Mouse (Mus musculus) lung, embryonic 16.5 days (tissue): ENCODE measurements around the gene Phf12. TPM values are rescaled to one million over a fixed set of nuclear protein-coding genes. Genes with fewer than 3 reads are reported as not detected.

ENCODE experiments used
- ATAC-seq: fragments of 200-750 bp; cut with Nextera tagmentation; 2 replicates; pipeline ENCODE4 v1.8.0; 2017; ENCODE audit warnings: low read depth, mild to moderate bottlenecking, moderate library complexity
- H3K27ac ChIP-seq: fragments of 300-500 bp; sonication (generic); 2 replicates; pipeline ENCODE4 v1.5.1; 2014; ENCODE audit warnings: mild to moderate bottlenecking, control low read depth, low read length
- H3K27me3 ChIP-seq: fragments of 300-500 bp; sonication (generic); 2 replicates; pipeline ENCODE4 v1.6.1; 2014; ENCODE audit warnings: low read depth, low read length, mixed read lengths; ENCODE audit not compliant: control insufficient read depth, insufficient read depth
- H3K36me3 ChIP-seq: fragments of 300-500 bp; sonication (generic); 2 replicates; pipeline ENCODE4 v1.6.1; 2014; ENCODE audit warnings: low read length; ENCODE audit not compliant: control insufficient read depth, insufficient read depth
- H3K4me1 ChIP-seq: fragments of 300-500 bp; sonication (generic); replicated peaks from 2 replicates; pipeline ENCODE4 v1.6.1; 2014; ENCODE audit warnings: low read length, mixed read lengths; ENCODE audit not compliant: control insufficient read depth, insufficient read depth
- H3K4me2 ChIP-seq: fragments of 300-500 bp; sonication (generic); 2 replicates; pipeline ENCODE4 v1.6.1; 2014; ENCODE audit warnings: low read depth, low read length, control low read depth
- H3K4me3 ChIP-seq: fragments of 300-500 bp; sonication (generic); 2 replicates; pipeline ENCODE4 v1.5.1; 2014; ENCODE audit warnings: mild to moderate bottlenecking, low read length, control low read depth
- H3K9ac ChIP-seq: fragments of 300-500 bp; sonication (generic); 2 replicates; pipeline ENCODE4 v1.6.1; 2014; ENCODE audit warnings: low read length, control low read depth
- H3K9me3 ChIP-seq: fragments of 300-500 bp; sonication (generic); 2 replicates; pipeline ENCODE4 v1.6.1; 2016; ENCODE audit warnings: low read length; ENCODE audit not compliant: control insufficient read depth
- WGBS: fragments of 180-500 bp; shearing (Covaris S2); extraction: QIAGEN DNeasy Blood & Tissue Kit; methylation state at CpG from one replicate; pipeline ENCODE4 v1.1.7; 2014; 5-methylcytosine and 5-hydroxymethylcytosine counted together
- polyA plus RNA-seq: library from polyadenylated mRNA; unstranded; fragments of >200 nt; fragmentation: Nextera tagmentation; extraction: Ambion mirVana; gene quantifications from 2 replicates; pipeline ENCODE4 v1.2.1, GENCODE M21; 2015

Gene Phf12
- polyA plus RNA-seq, 1 experiment from 2014 or later = 13.8 TPM

DNA sequence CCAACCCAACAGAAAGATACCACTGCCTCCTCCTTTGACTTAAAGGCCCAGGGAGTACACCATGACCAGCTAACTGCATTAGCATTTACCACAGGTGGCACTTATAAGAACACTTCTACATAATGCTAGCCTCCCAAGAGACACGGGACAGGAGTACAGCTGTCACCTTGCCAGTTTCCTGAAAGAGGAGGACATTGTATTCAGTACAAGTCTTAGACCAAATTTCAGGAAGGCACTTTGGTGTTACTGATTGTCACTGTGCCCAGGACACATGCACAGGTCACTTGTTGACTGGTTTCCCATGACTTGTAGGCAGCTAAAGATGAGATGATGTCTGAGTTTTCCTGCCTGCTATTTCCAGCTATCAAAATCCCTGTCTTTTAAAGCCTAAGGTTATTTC is 13.0 kb downstream of the Phf12 start:
- Histone ChIP-seq H3K9me3 (no peaks in the 10 kb centered on the region), H3K4me1 (no peaks in the 10 kb centered on the region), H3K4me3 (no peak overlapping the region), H3K36me3 (peaks cover 2% of the 10 kb centered on the region; the same call in 1 of the 2 replicates), H3K9ac (no peak overlapping the region), H3K27ac (no peak overlapping the region), H3K4me2 (no peak overlapping the region), H3K27me3 (no peaks in the 10 kb centered on the region)
- no peak for ATAC-seq
- WGBS = 55% methylated on average over 1 of the region's 1 CpGs

DNA sequence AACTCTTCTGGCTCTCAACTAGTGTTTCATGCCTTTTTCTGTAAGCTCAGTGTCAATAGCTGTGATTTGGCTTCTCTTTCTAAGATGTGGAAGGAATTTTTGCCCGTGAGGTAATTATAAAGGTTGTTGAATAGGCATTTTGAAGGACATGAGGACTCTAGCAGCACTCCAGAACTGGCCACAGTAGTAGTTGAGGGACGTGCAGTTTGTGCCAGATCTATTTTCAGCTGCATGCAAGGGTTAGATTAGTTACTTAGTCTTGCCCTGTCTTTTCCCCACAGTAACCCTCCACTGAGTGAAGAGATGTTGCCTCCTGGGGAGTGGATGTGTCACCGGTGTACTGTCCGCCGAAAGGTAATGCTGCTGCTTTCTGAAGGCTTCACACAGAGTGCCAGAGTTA is 23.9 kb downstream of the Phf12 start:
- Histone ChIP-seq H3K9me3 (no peaks in the 10 kb centered on the region), H3K9ac (no peak overlapping the region), H3K4me1 (no peaks in the 10 kb centered on the region), H3K36me3 (peaks cover 33% of the 10 kb centered on the region), H3K4me3 (no peak overlapping the region), H3K27me3 (no peaks in the 10 kb centered on the region), H3K27ac (no peak overlapping the region), H3K4me2 (no peak overlapping the region)
- 88% methylated on average over 5 of the region's 5 CpGs for WGBS
- no peak for ATAC-seq

- peak; percentile 54; the same call in 1 of the 2 replicates for ATAC-seq
- peaks cover 62% of the 10 kb centered on the region for H3K36me3 ChIP-seq
- WGBS = 19% methylated on average over 4 of the region's 4 CpGs
These were observed 37.1 kb downstream of the Phf12 start for GRCm38 (mm10) chr11:78019676-78020075.

DNA sequence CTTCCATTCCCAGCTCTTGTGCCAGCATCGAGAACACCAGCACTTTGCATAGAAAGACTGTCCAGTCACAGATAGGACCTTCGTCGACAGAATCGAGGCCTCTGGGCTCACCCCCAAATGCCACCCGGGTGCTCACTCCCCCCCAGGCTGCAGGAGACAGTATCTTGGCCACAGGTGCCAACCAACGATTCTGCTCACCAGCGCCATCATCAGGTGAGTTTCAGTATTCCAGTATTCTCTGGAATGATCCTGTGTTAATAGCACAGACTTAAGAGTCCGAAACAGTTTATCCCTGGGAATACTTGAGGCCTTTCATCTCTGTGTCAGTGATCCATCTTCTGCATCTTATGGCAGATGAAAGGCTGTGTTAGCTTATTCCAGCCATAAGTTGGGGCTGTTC is 41.1 kb downstream of the Phf12 start:
- Histone ChIP-seq H3K9me3 (no peaks in the 10 kb centered on the region), H3K4me3 (no peak overlapping the region), H3K9ac (no peak overlapping the region), H3K36me3 (peaks cover 58% of the 10 kb centered on the region), H3K27ac (no peak overlapping the region), H3K4me2 (no peak overlapping the region), H3K27me3 (no peaks in the 10 kb centered on the region), H3K4me1 (no peaks in the 10 kb centered on the region)
- no peak for ATAC-seq
- 83% methylated on average over 8 of the region's 8 CpGs for WGBS

More at GRCm38 (mm10) chr11:78019676-78020075, 37.1 kb downstream of the Phf12 start:
- no peak overlapping the region for H3K9ac ChIP-seq
- H3K27me3 ChIP-seq = no peaks in the 10 kb centered on the region
- H3K27ac ChIP-seq = no peak overlapping the region
- no peaks in the 10 kb centered on the region for H3K4me1 ChIP-seq
- no peak overlapping the region for H3K4me3 ChIP-seq
- no peak overlapping the region for H3K4me2 ChIP-seq
- H3K9me3 ChIP-seq = no peaks in the 10 kb centered on the region

- H3K4me2 ChIP-seq = no peak overlapping the region
- no peak overlapping the region for H3K4me3 ChIP-seq
- H3K9ac ChIP-seq = no peak overlapping the region
- peaks cover 20% of the 10 kb centered on the region for H3K4me1 ChIP-seq
- H3K9me3 ChIP-seq = no peaks in the 10 kb centered on the region
- 93% methylated on average over 8 of the region's 8 CpGs for WGBS
- no peaks in the 10 kb centered on the region for H3K27me3 ChIP-seq
- H3K36me3 ChIP-seq = peaks cover 32% of the 10 kb centered on the region
- no peak for ATAC-seq
- no peak overlapping the region for H3K27ac ChIP-seq
These were observed 46.7 kb downstream of the Phf12 start for GRCm38 (mm10) chr11:78029240-78029639.

DNA sequence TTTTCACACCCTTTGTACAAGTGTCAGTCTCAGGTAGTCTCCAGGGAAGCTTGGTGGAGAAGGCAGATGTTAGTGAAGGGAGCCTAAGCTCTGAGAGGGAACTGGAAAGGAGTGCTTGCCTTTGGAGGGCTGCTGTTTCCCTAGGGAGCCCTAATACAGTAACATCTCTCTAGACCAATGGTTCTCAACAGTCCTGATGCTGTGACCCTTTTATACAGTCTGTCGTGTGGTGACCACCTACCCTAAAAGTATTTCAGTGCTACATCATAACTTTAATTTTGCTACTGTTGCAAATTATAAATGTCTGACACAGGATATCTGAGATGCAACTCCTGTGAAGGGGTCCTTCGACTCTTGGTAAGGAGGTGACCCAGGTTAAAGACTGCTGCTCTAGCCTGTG is 48.0 kb downstream of the Phf12 start:
- H3K27ac ChIP-seq = no peak overlapping the region
- no peak overlapping the region for H3K4me3 ChIP-seq
- H3K9me3 ChIP-seq = no peaks in the 10 kb centered on the region
- H3K4me2 ChIP-seq = no peak overlapping the region
- WGBS = 53% methylated on average over 2 of the region's 2 CpGs
- peaks cover 21% of the 10 kb centered on the region for H3K36me3 ChIP-seq
- peaks cover 20% of the 10 kb centered on the region for H3K4me1 ChIP-seq
- no peaks in the 10 kb centered on the region for H3K27me3 ChIP-seq
- H3K9ac ChIP-seq = no peak overlapping the region
- no peak for ATAC-seq

GRCm38 (mm10) chr11:78031389-78031788 is 48.8 kb downstream of the Phf12 start:
- WGBS = 38% methylated on average over 6 of the region's 6 CpGs
- Histone ChIP-seq H3K4me1 (peaks cover 20% of the 10 kb centered on the region), H3K27me3 (no peaks in the 10 kb centered on the region), H3K9ac (no peak overlapping the region), H3K4me3 (peak overlapping the region; percentile 67; the same call in 1 of the 2 replicates), H3K4me2 (peak overlapping the region; percentile 87), H3K36me3 (peaks cover 13% of the 10 kb centered on the region), H3K9me3 (no peaks in the 10 kb centered on the region), H3K27ac (no peak overlapping the region)
- no peak for ATAC-seq

GRCm38 (mm10) chr11:78031947-78032808 is 49.6 kb downstream of the Phf12 start, which contains the start of gene Dhrs13:
Gene Dhrs13 (plus strand): TSS chr11:78032280.
- under 1% methylated on average over 94 of the region's 96 CpGs for WGBS
- Histone ChIP-seq H3K4me2 (peak within 1 kb of the TSS; percentile 87), H3K4me1 (peaks cover 25% of the 10 kb centered on the region), H3K9ac (peak within 1 kb of the TSS; percentile 86), H3K27me3 (no peaks in the 10 kb centered on the region), H3K36me3 (peaks cover 11% of the 10 kb centered on the region; the same call in 1 of the 2 replicates), H3K27ac (peak within 1 kb of the TSS; percentile 90), H3K9me3 (no peaks in the 10 kb centered on the region), H3K4me3 (peak within 1 kb of the TSS; percentile 67)
- ATAC-seq = peak; percentile 94

GRCm38 (mm10) chr11:78032809-78033195 is 50.2 kb downstream of the Phf12 start:
- Histone ChIP-seq H3K4me1 (peaks cover 29% of the 10 kb centered on the region), H3K4me2 (peak overlapping the region; percentile 87), H3K9ac (peak overlapping the region; percentile 86), H3K27me3 (no peaks in the 10 kb centered on the region), H3K9me3 (no peaks in the 10 kb centered on the region), H3K4me3 (peak overlapping the region; percentile 67), H3K36me3 (peaks cover 8% of the 10 kb centered on the region; the same call in 1 of the 2 replicates), H3K27ac (peak overlapping the region; percentile 90; the same call in 1 of the 2 replicates)
- 6% methylated on average over 5 of the region's 5 CpGs for WGBS
- no peak for ATAC-seq
